Mouse (Mus musculus): Measurements from ENCODE around the gene Olfr665.
"Not testable (repeated sequence)": the region's sequence is repeated elsewhere in the genome, so short reads cannot be mapped to it uniquely, and the experiment has no call there.

The Olfr665 gene

GRCm38 (mm10) chr7:104877731-104878130, at the start of gene Olfr665:
Olfr665 (plus strand) TSS chr7:104878031.
- no peak for DNase-seq (ENCODE audit: low read depth)

GRCm38 (mm10) chr7:104842503-104842902, 35.3 kb upstream of the Olfr665 start, which contains the start of gene Usp17lb:
Usp17lb (minus strand) TSS chr7:104842603.
- DNase-seq (ENCODE audit: low read depth): no peak

GRCm38 (mm10) chr7:104843731-104844287, 34.0 kb upstream of the Olfr665 start:
- no peak for DNase-seq (ENCODE audit: low read depth)

GRCm38 (mm10) chr7:104851546-104851945, 26.3 kb upstream of the Olfr665 start:
- DNase-seq (ENCODE audit: low read depth): not testable (repeated sequence)

- no peak for DNase-seq (ENCODE audit: low read depth)
Observed at GRCm38 (mm10) chr7:104855248-104855750, 22.5 kb upstream of the Olfr665 start.

GRCm38 (mm10) chr7:104856709-104857108, 21.1 kb upstream of the Olfr665 start, which contains the start of gene Usp17la:
Usp17la (plus strand) TSS chr7:104857009.
- not testable (repeated sequence) for DNase-seq (ENCODE audit: low read depth)

GRCm38 (mm10) chr7:104857683-104858082, 20.1 kb upstream of the Olfr665 start:
- no peak for DNase-seq (ENCODE audit: low read depth)

- no peak for DNase-seq (ENCODE audit: low read depth)
Observed at GRCm38 (mm10) chr7:104861381-104861780, 16.4 kb upstream of the Olfr665 start.

GRCm38 (mm10) chr7:104895852-104896251, 18.0 kb downstream of the Olfr665 start, which contains the start of gene Olfr666:
Olfr666 (minus strand) TSS chr7:104895952.
- no peak for DNase-seq (ENCODE audit: low read depth)

- DNase-seq (ENCODE audit: low read depth): no peak
Observed at GRCm38 (mm10) chr7:104921382-104921781, 43.6 kb downstream of the Olfr665 start, which contains the start of gene Olfr667. Olfr667 (minus strand) TSS chr7:104921482.

- DNase-seq (ENCODE audit: low read depth): no peak
Observed at GRCm38 (mm10) chr7:104927957-104928356, 50.1 kb downstream of the Olfr665 start, which contains the start of gene Olfr668. Olfr668 (minus strand) TSS chr7:104928057.
